Mouse (Mus musculus) megakaryocyte-erythroid progenitor cell, adult 5-6 weeks (primary cell): ENCODE data around the gene Rnf180. TPM values are rescaled to one million over a fixed set of nuclear protein-coding genes. Genes with fewer than 3 reads are reported as not detected.
A peak's percentile ranks its signal among the peaks of the same experiment; 100 is the strongest.

Experiments
- ATAC-seq: replicated peaks from 2 replicates; pipeline ENCODE4 v1.8.0; 2016; ENCODE audit warnings: mild to moderate bottlenecking, inconsistent platforms; ENCODE audit not compliant: severe bottlenecking, poor library complexity, low FRiP score, low TSS enrichment
- total RNA-seq, 2 experiments: library from RNA; stranded (forward) in 1 of 2; stranded (reverse) in 1 of 2; fragments of 200-1000, 215-1000 nt in 1 of 2; fragments of >200 nt in 1 of 2; fragmentation: Nextera tagmentation in 1 of 2; gene quantifications; 2 replicates each; pipeline ENCODE4 v1.2.3; 2014 to 2017

Gene Rnf180
- total RNA-seq, 2 experiments from 2014 or later: 1.4 to 3.1 TPM

DNA sequence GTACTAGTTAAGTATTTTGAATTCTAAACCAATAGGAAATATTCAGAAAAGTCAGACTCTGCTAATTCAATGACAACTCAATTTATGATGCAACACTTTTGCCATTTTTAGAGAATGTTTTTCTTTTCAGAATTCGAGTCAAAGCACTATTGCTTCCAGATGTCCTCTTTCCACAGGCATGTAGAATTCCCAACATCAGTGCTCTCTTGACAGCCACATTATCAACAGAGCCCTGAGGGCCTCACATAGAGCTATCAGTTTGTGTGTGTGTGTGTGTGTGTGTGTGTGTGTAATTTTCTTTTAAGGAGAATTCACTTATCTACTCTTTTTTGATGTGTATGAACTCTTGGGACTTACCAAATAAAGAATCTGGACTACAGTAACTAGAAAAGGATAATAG, 147.8 kb downstream of the Rnf180 start:
- no peak for ATAC-seq

DNA sequence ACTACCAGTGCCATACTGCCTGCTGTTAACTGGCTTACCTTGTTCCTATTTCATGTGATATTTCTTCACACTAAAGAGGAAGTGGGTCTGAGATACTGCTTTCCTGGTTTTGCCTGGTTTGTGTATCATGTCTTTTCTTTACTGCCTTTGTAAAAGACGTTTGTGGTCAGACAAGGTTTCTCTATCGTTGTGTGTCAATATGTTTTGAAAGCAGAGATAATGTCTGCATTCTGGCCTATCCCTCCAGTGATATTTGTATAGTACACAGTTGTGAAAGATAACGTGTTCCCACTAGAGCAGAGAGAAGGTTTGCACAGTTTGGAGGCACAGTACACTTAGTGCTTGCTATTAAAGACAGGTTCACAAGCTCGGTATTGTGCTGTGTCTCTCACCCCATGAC, 154.7 kb downstream of the Rnf180 start:
- ATAC-seq: peak; percentile 94

DNA sequence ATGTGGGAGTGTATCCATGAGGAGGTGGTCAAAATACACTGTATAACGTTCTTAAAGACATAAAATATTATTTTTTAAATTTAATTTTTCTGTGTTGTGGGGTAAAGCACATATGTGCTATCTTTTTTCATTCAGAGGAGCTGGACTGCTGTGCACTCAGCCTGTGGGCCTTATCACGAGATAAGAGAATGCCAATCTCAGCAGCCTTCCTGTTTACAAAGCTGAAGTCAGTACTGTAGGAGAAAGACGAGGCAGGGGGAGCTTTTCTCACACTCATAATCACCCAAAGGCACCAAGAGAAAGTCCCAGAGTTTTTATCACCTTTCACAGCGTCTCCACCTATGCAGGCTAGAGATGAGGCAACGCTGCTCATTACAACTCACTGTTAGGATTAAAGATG, 160.2 kb downstream of the Rnf180 start:
- ATAC-seq: peak; percentile 96

DNA sequence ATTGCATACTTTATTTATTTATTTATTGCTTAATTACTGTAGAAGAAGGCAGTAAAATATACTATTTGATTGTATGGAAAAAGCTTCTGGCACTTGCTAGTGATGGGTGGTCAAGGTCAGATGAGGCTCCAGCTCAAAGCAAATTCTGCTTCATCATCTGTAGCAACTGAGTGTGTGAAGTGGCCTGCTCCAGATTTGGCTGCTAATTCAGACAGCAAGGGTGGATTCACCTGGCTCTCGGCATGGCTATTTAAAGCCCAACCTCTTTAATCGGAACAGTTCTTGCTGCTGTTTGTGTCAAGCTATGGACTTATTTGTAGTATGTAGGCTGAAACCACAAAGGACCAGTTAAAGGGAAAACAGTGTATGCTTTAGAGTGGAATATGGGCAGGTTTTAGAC, 161.8 kb downstream of the Rnf180 start:
- no peak for ATAC-seq

DNA sequence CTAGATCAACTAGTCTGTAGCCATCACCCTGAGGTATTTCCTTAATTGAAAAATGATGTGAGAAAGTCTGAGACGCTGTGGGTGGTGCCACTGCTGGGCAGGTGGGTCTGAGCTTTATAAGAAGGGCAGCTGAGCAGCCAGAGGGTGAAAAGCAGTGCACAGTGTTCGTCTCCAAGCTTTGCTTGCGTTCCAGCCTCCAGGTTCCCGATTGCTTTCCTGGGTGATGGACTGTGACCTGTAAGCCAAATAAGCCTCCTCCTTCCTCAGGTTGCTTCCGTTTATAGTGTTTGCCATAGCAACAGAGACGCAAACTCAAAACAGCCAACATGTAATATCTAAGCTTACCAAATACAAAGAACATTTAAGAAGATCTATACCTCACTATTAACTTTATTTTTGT, 162.2 kb downstream of the Rnf180 start:
- no peak for ATAC-seq

DNA sequence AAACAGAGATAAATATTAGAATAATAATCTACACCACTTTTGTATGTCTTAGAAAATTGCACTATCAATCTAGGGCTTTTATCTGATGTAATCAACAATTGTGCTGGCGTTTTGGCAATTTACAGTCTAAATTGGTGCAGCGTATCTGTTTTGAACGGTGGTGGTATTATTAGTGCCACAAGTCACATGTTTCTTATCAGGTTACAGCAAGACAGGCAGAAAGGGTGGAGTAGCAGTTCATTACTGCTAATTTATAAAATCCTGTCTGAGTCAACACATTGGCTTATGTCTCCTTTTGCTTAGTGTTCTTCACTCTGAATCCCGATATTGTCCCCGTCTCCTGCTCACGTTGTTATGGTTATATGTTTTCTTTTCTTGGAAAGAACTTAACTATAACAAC, 164.5 kb downstream of the Rnf180 start:
- peak; percentile 92 for ATAC-seq

DNA sequence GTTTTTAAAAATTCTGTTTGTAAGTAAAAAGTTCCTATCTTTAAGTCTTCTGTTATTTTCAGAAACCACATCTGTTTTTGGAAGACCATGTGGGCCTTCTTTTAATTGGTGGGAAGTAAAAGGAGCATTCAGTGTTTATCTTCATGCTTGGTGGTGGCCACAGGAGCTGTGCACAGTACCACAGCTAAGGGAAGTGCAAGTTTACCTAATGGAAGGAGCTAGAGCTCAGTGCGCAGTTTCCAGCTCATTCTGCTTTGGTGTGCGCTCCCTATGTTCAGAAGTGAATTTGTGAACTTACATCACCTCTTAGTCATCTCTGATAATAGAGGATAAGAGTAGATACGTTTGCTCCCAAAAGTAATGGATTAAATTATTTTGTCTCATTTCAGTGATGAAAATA, 172.5 kb downstream of the Rnf180 start:
- ATAC-seq: no peak

DNA sequence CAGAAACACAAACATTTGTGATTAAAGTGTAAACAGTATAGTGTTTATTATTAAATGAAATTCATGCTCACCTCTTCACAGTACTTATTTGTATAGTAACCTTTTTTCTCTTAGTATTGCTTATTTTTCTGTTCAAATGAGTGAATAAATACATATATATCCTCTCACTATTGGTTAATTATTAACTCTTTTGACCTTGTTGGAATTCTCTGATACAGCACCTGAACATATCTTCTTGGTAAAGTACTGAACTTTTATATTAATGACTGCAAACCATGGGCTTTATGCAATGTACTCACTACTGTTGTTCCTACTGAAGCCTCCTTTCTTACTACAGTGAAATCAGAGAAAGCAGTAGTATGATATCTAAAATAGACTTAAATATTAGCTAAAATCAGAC, 173.0 kb downstream of the Rnf180 start:
- no peak for ATAC-seq

DNA sequence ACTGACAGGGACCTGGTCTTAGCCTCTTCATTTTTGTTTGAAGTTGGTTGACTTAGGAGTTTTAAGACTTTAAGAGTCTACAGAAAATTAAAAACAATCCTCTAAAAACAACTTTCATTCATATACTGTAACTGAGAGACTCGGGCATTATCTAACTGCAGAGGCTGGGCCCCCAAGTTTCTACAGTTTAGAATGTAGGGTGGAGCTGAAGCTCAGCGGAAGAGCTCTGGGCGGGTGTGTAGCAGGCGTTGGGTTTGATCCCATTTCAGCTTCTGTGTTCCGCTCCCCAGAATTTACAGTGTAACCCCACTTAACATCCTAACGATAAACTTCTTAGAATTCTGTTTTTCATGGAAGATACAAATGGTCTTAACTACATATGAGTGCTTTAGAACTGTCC, 183.0 kb downstream of the Rnf180 start:
- ATAC-seq: peak; percentile 75

DNA sequence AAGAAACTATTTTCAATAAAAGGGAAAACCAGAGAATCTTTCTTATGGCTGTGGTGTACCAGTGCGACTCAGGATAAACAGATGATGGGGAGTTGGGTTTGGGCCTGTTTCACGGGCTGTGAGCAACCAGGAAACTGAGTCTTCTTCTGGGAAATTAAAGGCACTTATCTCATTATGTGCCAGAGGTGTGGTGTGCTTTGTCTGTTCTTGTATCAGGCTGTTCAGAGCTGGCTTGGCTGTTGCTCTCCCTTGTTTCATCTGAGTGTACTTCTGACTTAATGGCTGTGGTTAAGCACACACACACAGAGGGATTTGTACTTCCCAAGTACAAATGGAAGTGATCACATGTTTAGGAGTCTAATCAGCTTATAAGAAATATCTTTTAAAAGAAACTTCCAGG, 190.2 kb downstream of the Rnf180 start:
- no peak; the same call in 1 of the 2 replicates for ATAC-seq

DNA sequence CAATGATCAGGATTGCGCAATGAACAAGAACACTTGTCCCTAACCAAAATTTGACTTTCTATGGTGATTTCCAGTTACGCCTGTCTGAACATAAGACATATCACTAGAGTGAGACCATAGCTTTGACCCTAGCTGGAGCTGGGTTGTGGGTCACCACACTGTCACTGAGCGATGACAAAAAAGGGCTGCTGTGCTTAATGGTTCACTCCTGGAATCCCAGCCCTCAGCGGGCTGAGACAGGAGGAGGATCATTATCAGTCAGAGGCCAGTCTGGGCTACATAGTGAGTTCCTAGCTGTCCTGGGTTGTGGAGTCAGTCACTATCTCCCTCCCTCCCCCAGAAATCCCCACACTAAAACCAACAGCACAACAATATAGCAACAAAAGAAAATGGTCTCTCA, 193.9 kb downstream of the Rnf180 start:
- ATAC-seq: no peak

DNA sequence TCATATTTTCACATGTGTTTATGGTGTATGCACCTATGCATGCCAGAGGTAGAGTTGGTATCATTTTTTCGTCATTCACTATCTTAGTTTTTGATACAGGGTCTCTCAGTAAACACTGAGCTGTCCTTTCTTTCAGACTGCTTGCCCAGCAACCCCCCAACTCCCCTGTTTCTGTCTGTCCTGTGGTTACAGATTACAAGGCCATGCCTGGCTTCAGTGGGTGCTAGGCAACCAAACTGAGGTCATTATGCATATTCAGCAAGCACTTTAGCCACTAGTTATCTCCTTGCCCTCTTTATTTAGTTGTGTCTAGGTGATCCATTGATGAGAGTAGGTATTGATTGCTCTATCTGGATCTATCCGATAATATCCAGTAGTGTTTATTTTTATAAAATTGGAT, 198.3 kb downstream of the Rnf180 start:
- ATAC-seq: no peak

DNA sequence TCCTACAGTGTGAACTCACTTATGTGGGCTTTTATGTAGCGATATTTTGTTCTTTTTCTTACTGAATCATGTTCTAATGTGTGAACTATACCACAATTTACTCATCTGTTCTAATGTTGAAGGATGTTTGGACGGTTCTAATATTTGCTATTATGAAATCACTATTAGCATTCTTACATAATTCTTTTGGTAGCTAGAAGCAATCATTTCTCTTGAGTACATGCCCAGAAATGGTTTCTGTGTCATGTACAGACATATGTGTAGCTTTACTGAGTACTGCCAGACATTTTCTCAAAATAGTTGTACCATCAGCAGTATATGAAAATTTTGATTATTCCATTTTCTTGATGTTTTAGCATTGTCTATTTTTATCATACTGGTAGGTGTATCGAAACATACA, 205.3 kb downstream of the Rnf180 start:
- ATAC-seq: no peak

DNA sequence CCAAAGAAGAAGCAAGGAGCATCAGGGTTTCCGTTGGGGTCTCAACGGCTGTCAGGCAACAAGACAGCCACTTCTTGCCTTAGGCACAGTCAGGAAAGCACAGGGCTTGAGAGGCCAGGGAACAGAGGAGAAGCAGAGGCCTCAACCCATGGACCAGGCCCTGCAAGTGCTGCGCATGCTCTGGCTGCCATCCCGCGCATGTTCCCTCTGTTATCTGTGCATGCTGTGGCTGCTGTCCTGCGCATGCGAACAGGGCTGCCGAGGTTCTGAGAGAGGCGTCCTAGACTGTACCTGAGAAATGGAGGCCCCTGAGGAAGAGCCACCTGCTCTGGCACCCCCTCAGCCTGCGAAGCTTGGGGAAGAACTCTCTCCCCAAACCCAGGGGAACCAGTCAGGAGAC, 212.8 kb downstream of the Rnf180 start, which contains the start of gene 4933425L06Rik:
TSS of gene 4933425L06Rik (plus strand) at position 261 of the 400 bp plus-strand sequence.
- ATAC-seq: no peak

Other genes starting within 250 kb of the Rnf180 start
- not detected in 2 replicates for gene Rgs7bp, start 239.9 kb downstream of the Rnf180 start, total RNA-seq (2014; fragmentation: Nextera tagmentation)
- gene Rgs7bp, start 239.9 kb downstream of the Rnf180 start, total RNA-seq (2017): 0.04 TPM in 1 of 2 replicates, not detected in the other
- not detected in 2 replicates for gene 4933425L06Rik, start 212.7 kb downstream of the Rnf180 start, total RNA-seq (2014; fragmentation: Nextera tagmentation)
- gene 4933425L06Rik, start 212.7 kb downstream of the Rnf180 start, total RNA-seq (2017): not detected in 2 replicates
- not detected in 2 replicates for gene Htr1a, start 148.8 kb upstream of the Rnf180 start, total RNA-seq (2014; fragmentation: Nextera tagmentation)
- gene Htr1a, start 148.8 kb upstream of the Rnf180 start, total RNA-seq (2017): not detected in 2 replicates